Mouse (Mus musculus): ENCODE data around the gene Crabp1. TPM values are rescaled to one million over a fixed set of nuclear protein-coding genes. Genes with fewer than 3 reads are reported as not detected.

Gene Crabp1
- total RNA-seq, 2 experiments from 2014 or later, result not detected

Other genes with a start within 250 kb of the Crabp1 start
- not detected for gene Sh2d7, start 225.8 kb upstream of the Crabp1 start, total RNA-seq (2021)
- gene Cib2, start 204.5 kb upstream of the Crabp1 start, total RNA-seq (2021), result 1 to 10 TPM; 1.4 to 1.8 TPM
- gene Idh3a, start 178.4 kb upstream of the Crabp1 start, total RNA-seq (2021), result 100 to 1,000 TPM; 627 to 667 TPM
- gene Acsbg1, start 102.9 kb upstream of the Crabp1 start, total RNA-seq (2021), result under 1 TPM; 0.10 to 0.28 TPM
- gene Dnaja4, start 65.9 kb upstream of the Crabp1 start, total RNA-seq (2021), result 10 to 100 TPM; 69.1 to 78.4 TPM
- 10 to 100 TPM; 29.7 to 31.9 TPM for gene Wdr61, start 30.2 kb upstream of the Crabp1 start, total RNA-seq (2021)
- gene Ireb2, start 99.0 kb downstream of the Crabp1 start, total RNA-seq (2021), result 10 to 100 TPM; 30.2 to 33.1 TPM
- gene Hykk, start 152.5 kb downstream of the Crabp1 start, total RNA-seq (2021), result 1 to 10 TPM; 1.0 to 1.3 TPM
- gene Psma4, start 186.0 kb downstream of the Crabp1 start, total RNA-seq (2021), result 100 to 1,000 TPM; 127 TPM
- gene AY074887, start 186.2 kb downstream of the Crabp1 start, total RNA-seq (2021), result not detected
- not detected for gene Chrna5, start 216.1 kb downstream of the Crabp1 start, total RNA-seq (2021)